Mouse (Mus musculus): ENCODE measurements at regions not wholly inside any gene's neighbourhood (a gene's known extent, or its start where the extent isn't known, plus 50 kb on each side); places are given as distances from the start of the nearest gene placed in this dataset.
A peak's percentile ranks its signal among the peaks of the same experiment; 100 is the strongest.

DNA sequence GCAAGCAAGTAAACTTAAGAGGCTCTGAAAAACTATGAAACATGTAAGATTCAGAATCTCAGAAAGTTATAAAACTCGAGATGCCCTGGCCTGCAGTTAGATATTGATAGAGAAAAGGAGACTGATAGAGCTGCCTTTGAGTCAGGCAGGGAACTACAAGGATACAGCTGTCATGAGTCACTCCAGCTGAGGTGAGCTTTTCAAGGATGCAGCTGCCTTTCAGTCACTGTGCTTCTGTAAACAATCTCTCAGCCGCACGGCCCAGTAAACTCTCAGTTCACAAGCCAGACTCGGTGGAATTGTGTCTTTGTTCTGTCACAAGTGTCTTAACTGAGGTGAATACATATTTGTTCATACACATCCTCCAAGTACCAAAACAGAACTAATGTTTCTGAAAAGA lies 334.9 kb upstream of the Rsrc1 start:
- DNase-seq (ENCODE audit: low spot score), result no peak

DNA sequence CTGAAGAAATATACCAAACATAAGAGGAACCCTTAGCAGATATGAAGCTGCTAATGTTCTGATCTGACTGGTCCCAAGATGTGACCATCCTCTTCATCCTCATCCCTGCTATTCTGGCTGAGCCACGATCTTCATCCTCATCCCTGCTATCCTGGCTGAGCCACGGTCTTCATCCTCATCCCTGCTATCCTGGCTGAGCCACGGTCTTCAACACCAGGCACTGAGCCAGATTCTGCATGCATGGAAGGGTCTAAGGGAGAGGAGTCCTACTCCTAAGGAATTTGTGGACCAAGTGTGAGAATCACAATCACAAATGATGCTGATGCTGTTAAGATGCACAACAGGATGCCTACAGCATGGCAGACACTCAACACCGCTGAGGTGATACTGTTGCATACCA lies 331.9 kb upstream of the Rsrc1 start:
- DNase-seq (ENCODE audit: low spot score), result no peak

DNA sequence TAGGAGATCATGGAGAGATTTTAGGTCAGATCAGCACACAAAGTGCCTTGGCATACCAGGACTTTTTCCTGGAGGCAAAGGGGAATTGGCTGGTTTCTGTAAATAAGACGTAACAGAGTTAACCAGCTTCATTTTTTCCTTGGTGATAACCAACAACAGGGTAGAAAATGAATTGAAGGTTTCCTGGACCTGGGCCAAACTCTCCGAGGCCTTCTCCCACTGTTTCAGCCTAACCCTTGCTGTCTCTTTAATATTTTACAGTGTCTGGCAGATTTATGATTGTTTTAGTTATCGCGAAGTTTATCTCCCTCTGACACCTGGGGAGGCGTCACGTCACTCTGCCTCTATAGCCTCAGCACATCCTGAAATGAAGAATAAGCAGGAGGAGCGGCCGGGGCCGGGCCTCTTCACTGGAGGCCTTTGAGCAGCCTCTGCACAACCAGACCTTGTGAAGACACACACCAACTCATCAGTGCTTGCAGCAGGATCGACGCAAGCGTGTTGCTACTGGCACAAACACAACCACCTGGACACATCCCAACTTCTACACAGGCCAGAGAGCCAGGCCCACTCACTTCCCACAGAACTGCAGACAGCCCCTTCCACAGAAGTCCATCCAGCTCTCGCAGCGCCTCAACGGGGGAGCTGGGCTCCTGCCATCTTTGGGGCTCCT lies 331.0 kb upstream of the Rsrc1 start:
- no peak for DNase-seq (ENCODE audit: low spot score)

DNA sequence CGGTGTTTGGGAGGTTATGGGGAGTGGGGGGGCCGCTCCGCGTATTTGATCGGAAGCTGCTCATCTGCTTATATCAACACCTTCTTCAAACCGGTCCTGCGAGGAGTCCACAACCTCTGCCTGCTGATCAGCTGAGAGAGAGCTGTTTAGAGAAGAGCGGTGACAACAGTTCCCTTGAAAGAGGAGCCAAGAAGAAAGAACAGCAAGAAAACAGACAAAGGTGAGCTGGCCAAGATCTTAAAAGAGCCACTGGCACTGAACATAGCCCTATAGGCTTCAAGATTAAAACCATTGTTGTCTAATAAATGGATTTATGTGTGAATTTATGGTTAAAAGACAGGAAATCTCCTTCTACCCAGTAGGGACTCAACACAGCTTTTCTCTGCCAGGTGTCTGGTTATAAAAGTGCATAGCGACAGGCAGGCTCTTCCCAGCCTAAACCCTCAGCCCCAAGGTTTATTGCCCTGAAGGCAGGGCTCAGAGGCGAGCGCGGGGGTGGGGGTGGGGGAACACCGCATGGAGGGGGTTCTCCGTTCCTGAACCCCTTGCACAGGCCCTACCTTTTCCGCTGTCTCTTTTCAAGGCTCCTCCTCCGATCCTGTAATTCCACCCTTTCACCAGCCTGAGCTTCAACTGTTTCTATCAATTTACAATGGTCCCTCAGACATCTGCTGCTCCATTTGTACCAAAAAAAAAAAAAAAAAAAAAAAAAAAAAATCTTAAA lies 330.3 kb upstream of the Rsrc1 start:
- no peak for DNase-seq (ENCODE audit: low spot score)

DNA sequence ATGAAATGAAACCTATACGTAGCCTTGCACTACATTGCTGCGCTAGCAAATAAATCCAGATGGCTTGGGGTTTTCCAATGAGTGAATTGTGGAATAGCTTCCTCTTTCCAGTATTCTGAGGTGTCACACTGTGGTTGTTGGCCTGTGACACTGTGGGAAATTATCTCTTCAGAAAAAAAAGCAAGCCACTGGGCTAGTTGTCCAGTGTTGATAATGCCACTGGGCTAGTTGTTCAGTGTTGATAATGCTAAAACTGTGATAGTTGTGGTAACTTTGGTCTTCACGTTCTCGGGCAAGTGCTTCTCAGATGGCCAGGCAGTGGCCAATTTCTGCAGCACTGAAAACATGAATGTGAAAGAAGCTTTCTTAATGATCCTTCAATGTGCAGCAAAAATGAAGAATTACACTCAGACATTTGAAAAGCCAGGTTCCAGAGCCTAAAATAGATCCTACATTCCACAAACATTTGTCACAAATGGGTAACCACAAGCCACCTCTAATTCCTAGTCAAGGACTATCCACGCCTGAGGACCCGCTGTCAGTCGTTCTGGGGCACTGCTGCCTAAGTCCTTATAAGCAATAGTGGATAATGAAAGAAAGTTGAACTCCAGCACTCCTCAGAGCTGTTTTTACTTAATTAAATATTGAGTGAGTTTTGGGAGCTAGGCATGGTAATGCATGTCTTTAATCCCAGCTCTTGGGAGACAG lies 328.9 kb upstream of the Rsrc1 start:
- peak; percentile 69 for DNase-seq (ENCODE audit: low spot score)

DNA sequence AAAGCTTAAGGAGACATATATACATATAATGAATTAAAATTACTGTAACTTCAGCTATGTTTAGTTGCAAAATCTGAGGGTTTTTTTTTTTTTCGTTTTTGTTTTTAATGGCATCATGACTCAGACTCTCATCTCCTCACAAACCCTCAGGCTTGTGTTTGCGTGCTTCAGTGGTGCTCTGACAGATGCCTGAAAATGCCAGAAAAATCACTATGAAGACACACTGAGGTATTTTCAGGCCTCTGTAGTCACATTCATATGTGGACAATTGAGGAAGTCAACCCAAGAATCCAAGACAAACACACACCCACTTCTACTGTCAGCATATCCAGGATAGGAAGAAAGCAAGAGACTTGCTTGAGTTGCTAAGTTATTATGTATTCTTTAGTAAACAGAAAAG lies 327.2 kb upstream of the Rsrc1 start:
- DNase-seq (ENCODE audit: low spot score), result no peak

DNA sequence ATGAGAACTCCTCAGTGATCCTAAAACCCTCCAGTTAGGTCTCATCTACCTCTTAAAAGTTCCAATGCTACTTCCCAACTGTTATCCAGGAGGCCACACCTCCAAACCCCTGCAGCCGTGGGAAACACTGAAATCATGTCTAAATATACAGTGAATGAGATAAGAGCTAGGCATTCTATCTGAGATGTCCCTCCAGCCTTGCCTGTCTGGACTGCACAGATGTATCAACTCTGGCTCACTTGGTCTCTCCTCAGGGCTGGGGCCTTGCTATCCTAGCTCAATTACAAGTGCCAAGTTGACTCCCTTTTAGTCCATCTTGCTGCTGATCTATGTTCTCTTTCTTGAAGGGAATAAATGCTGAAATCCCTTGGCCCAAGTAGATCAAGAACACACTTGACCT lies 326.3 kb upstream of the Rsrc1 start:
- no peak for DNase-seq (ENCODE audit: low spot score)

DNA sequence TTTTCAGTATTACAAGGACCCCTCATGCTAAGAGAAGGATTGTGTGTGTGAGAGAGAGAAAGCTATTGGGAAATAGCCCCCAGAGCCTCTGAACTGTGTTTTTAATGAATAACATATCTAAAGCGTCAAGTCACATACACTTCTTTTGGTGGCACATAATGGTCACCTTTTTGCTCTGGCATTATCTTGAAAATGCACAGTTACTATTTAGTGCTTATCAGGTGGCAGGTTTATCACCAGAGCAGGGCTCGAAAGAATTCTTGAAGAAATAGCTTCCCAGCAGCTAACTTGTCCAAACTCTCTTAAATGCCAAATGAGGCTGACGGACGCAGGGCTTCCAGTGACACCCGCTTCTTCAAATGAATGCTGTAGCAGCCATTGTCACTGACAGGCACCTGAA lies 324.7 kb upstream of the Rsrc1 start:
- DNase-seq (ENCODE audit: low spot score), result no peak

DNA sequence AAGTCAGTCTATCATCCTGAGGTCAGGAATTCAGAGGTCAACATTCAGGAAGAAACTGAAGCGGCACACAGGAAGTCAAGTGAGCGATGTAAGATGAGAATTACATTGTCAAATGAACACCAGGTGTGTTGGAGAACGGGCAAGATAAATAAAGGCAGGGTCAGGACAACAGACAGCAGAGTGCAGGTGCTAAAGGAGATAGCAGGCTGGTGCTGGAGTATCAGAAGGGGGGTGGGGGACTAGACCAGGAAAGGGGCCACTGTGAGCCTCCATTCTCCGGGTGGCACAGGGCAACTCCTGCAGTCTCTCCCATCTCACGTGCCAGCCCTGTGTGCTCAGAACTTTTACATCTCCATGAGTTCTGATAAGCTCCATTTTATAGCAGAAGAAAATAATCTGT lies 320.6 kb upstream of the Rsrc1 start:
- DNase-seq (ENCODE audit: low spot score), result no peak

DNA sequence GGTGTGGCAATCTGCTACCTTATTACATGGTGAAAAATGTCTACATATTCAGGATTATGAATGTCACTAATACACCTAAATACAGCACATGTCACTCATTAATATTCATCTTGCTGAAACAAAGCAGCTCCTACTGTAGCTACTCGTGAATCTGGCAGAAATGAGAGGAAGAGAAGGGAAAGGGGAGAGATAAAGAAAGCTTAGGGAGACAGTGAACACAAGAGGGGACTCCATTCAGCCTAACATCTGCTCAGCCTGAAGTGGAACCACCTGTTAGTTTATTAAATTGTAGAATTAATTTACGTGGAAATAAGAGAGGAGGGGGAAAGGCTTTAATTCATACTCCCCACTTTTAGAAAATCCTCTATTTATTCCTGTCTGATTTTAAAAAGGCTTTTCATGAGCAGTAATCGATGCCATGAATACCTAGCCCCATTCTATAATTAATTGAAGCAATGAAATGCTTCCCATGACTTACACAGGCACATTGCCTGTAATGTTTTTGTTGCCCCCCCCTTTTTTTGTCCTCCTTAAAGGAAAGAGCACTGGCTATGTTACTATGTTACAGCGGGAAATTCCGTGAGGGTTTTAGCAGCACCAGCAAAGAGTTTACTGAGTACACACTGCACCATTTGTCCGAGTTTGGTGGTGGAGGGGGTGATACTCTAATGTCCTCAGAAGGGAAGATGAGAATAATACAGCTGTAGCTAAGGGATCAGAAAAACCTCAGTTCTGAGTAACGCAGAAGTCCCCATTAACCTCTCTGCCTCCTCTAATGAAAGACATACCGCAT lies 319.2 kb upstream of the Rsrc1 start:
- no peak for DNase-seq (ENCODE audit: low spot score)

DNA sequence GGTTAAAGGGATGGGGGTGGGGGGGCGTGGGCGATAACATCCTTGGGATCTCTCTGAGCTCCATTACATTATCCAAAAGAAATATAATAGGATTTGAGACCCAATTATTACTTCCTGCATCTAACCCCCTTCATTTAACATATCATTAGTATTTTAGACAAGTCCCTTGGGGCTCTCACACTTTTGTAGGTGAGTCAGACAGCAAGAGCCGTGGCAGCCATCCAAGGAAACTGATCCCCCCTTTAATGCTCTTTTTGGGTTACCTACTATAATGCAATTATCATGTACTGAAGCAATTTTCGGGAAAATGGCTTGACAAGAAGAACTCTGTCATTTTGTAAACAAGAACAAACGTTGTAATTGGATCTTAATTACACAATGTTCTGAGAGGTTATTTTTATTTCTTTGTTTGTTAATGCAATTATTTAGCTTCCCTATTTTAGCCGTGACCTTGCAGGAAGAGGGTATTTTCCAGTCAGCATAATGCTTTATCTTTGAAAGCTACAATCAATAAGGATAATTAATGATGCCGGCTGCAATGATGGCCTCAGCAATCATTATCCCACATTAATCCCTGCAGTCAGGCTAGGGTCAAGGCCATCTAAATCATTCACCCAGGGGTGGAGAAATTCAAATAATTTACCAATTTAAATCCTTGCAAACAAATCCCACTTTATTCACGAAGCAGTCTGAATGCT lies 297.5 kb upstream of the Rsrc1 start:
- no peak for DNase-seq (ENCODE audit: low spot score)

DNA sequence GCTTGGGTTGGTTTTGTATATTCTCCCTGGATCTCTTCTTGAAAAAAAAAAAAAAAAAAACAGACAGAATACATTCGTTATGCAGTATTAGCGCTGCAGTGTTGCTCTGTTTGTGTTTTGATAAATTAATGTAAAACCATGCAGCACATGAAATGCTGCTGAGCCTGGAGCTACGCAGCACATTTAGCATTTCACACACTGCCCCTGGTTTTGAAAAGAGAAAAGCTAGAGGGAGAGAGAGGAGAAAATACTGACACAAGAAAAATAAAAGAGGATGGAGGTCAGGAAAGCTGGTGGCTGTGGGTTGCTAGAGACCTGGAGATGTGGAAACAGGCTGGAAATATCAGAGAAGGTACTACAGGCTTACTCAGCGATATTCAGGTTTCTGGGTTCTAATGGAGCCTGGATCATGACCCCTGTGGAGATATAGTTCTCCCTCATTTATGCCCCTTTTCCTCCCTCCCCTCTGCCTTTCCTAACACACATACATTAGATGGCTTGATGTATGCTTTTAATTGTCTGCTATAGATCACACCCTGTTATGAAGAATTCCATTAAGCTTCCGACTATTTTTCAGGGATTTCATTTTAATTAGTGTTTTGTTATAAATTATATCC lies 296.8 kb upstream of the Rsrc1 start:
- no peak for DNase-seq (ENCODE audit: low spot score)

DNA sequence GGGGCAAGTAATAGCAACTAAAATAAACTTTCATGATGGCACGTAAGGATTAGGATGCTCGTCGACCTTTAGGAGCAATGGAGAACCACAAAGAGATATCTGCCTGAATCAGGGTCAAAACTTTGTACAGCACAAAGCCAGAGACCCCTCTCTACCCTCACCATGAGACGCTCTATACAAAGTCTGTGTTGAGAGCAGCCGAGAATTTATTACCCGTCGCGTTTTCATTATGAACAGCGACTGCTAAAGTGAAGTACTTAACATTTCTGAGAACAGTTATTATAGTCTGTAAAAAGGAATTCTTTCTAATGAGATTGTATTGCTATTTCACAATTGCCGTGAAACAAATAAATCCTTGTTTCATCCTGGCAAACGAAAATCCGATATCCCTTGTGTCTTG lies 296.1 kb upstream of the Rsrc1 start:
- DNase-seq (ENCODE audit: low spot score), result no peak

DNA sequence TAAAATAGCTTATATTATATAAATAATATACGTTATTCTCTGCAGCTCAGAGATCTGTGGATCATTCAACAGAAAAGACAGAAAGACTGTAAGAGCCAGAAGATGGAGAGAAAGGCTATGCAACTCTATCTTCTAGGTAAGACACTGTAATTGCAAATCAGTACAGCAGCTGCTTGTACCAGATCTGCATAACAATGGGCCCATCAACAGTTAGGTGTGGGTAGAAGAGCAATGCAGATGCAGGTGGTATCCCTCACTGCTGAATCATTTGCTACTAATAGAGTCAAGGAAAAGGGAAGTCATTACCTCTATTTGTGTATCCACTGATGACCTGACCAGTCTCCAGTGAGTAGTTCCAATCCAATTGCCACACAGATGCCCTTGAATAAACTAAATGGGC lies 294.1 kb upstream of the Rsrc1 start:
- DNase-seq (ENCODE audit: low spot score), result no peak

DNA sequence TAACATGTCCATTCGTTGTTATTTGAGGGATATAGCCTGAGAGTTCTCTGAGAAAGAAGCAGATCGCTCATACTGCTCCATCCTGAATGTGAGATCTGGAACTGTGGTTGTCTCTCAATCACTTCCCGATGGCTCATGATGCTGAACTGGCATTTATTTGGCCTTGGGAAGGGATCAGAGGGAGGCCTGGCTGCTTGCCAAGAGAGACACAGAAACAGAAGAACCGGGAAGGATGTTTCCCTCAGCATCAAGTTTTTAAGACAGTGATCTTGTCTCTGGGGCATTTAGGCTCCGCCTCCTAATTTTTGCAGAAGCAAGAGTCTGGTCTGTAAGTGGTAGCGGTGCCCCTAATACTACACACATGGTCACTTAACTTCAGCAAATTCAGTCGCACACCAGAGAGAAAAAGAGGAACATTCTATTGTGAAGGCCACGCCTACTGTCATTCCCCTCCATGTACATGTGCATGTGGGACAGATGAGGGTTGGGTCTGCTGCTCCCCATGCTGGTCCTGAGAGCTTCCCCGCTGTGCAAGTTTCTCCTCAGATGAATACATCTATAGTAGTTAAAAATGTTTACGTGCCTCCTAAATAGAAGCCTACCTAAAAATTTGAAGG lies 290.2 kb upstream of the Rsrc1 start:
- no peak for DNase-seq (ENCODE audit: low spot score)

DNA sequence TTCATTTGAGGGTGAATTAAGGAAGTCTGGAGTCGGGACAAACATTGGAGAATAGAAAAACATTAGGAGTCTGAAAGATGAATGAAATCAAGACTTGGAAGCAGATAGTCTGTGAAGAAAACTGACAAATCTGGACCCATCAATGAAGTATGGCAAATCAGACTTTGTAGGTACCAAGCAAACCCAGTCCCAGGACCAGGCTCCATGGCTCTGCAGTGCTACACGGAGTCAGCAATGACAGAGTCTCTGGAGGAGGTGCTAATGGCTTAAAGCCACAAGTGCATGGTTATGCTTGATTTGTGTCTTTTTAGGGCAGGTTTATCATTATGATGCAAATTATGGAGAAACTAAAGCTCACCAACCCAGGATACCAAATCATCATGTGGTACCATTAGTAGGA lies 286.1 kb upstream of the Rsrc1 start:
- DNase-seq (ENCODE audit: low spot score), result no peak

DNA sequence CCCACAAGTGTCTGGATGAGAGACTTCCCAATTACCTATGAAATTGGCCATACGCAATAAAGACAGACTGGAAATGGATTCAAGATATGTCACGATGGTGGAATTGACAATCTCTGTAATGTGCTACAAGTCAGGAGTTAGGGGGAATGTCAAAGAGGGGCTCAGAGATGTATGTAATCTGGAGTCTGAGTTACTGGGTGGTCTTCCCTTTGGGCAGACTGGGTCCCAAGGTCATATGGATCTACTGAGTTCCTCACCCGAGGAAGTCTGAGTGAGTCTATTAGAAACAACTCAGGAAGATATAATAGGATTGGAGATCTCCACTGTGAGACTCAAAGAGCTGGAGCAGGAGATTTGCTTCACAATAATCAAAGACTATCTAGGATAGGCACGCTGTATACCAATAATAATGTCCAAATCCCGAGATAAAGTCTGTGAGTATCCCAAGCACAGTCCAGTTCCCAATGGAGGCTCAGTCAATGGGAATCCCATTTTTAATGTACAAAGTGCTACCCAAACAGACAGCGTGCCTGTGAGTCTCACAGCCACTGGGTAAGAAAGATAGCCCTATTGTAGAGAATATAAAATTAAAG lies 285.4 kb upstream of the Rsrc1 start:
- DNase-seq (ENCODE audit: low spot score), result no peak

DNA sequence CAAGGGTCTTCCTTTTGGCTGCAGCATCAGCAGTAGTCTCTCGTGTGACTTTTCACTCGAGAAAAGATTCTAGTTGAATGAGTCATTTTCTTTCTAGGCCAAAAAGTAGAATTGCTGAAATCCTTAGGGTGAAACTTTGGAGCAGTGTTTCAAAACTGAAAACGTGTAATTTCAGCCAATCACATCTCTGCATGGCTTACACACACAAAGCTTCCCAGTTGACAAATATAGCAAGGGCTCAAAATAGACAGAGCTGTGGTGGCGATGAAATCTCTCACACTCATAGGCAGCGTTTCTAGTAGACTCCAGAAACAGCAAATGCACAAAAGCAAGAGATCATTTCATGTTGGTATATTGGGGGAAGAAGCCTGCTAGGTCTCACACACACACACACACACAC lies 283.1 kb upstream of the Rsrc1 start:
- no peak for DNase-seq (ENCODE audit: low spot score)

DNA sequence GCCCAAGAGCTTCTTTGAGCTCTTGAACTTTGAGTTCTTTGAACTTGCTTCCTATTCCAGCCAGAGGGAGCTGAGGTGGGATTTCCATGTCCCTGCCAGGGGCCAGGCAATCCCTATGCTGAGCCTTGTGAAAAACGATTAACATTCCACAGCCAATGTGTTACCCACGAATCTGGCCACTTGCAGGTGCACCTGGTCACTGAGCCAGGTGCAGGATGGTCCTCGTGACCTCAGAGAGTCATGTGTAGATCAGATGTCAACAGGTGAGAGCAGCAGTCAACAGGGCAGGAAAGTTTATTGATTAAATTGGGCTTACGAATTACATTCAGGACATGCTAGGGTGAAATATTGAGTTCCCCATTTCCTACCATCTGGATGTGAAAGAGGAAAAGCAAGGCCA lies 275.4 kb upstream of the Rsrc1 start:
- DNase-seq (ENCODE audit: low spot score), result no peak

DNA sequence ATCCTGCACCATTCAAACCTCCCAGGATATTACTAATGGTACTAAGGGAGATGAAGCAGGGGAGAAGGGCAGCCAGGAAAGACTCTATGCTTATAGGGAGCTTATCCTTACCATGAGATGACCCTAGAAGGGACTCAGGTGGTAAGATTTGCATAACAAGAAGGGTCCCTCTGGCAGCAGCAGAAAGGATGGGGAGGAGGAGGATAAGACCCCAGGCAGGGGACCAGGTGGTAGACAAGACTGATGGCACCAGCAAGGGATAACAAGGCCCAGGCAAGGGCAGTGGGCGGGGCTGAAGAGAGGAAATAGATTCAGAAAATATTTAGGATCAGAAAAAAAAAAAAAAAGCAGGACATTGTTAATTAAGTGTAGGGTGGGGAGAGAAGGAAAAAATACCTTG lies 245.7 kb upstream of the Rsrc1 start:
- no peak for DNase-seq (ENCODE audit: low spot score)
